Mouse (Mus musculus) 3T3-L1 (cell line): ENCODE measurements at regions not wholly inside any gene's neighbourhood (a gene's known extent, or its start where the extent isn't known, plus 50 kb on each side); places are given as distances from the start of the nearest gene placed in this dataset.

Experiments
- DNase-seq: peaks from one replicate; pipeline ENCODE4 v3.0.0-alpha.2; 2015; ENCODE audit warnings: low read depth, low spot score

- DNase-seq = no peak
Measured at GRCm38 (mm10) chr13:51016956-51017703, 83.5 kb upstream of the Spin1 start.

GRCm38 (mm10) chr13:51017727-51018321 lies 82.9 kb upstream of the Spin1 start:
- DNase-seq = peak; percentile 8

DNA sequence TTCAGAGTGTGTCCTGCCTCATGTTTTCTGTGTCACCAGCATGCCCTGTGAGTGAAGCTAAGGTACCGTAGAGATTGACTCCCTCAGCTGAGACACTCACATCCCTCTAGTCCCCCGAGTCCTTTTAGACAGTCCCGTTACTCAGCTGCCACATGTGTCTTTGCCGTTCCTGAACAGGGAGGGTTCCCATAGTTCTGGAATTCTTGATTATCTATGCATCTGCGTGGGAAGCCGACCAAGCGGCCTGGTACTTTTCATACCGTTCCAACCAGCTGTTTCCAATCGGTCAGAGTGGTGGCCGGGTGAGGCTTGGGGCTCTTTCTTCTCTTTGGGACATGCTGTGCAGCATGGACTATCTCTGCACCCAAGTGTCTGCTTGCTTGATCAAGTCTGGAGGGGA lies 82.3 kb upstream of the Spin1 start:
- DNase-seq = no peak

DNA sequence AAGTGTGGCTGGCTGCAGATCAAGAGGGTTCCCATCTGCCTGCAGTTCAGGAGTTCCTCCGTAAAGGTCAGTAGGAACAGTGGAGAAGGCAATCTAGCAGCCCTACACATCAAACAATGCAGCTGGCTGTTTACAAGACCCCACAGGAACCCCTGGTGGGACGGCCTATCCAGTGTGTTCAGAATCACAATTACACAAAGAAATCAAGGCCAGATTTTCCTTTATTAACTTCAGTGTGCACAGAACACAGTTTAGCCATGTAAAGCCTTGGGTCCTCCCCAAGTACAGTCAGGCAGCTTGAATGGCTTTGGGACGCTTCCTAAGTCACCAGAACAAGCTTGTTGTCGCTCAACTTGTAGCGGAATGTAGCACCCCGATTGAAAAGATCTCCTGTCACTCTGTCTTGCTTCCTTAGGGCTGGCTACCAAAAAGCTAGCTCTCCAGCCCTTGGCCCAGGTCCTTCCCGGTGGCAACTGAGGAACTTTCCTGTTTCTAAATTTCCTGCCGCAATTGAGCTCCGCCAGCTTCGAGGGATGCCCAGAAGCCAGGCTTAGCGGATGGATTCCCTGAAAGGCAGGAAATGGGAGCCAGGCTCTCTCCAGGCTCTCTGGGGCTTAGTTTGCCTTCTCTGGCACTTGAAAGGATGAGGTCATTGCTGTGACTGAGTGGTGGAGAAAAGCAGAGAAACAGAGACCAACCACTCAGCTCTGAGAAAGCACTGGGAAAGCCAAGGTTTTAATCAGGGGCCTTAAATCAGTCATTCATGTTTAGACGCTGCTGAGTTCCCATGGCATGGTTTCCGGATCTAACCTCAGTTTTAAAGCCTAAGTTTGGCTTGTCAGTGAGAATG lies 78.1 kb upstream of the Spin1 start:
- DNase-seq = no peak

DNA sequence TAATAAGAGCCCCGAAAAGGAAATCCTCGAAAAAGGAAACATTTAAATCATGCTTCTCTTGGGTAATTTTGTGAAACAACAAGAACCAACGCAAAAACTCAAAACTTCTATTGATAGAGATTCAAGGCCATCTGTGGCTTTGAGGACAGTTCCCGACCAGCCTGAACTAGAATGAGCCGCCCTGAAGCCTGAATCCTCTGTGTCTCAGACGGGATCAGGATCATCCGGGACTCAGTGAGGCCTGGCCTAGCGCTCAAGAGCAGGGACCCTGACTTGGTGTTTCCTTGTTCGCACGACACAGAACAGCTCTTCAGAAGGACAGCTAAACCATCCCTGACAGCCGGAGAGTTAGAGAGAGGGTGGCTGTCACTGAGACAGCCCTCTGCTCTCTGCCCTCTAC lies 77.4 kb upstream of the Spin1 start:
- DNase-seq = no peak

- DNase-seq = no peak
Measured at GRCm38 (mm10) chr13:51026311-51026918, 74.3 kb upstream of the Spin1 start.

GRCm38 (mm10) chr13:51037850-51038450 lies 62.7 kb upstream of the Spin1 start:
- no peak for DNase-seq

DNA sequence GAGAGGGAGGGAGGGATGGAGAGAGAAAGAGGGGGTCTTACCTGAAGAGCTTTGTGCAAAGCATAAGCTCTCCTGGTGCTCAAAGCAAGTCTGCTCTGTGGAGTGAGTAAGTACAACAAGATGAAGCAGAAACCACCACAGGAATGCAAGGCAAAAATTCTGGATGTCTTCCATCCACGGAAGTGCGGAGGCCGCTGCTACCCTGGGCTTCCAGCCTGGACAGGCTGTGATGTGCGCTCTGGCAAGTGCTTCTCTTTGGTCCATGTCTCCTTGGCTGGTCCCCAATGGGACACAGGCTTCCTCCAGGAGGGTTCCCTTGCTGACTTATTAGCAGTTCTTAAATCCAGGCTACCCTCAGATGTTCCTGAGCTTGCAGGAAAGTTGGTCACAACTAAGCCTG lies 61.7 kb upstream of the Spin1 start:
- DNase-seq = no peak

- no peak for DNase-seq
Measured at GRCm38 (mm10) chr13:51041121-51041520, 59.6 kb upstream of the Spin1 start.

- DNase-seq = no peak
Measured at GRCm38 (mm10) chr13:51042881-51043402, 57.7 kb upstream of the Spin1 start.
